Mouse (Mus musculus): ENCODE results near the gene Rad51b.

GRCm38 (mm10) chr12:79383583-79383982 is 86.5 kb downstream of the Rad51b start:
- TF ChIP-seq CTCF (IDR thresholded peaks at IDR 0.05; ENCODE audit: low read depth, low read length) (no peak), GATA1 (IDR thresholded peaks at IDR 0.05; ENCODE audit: borderline replicate concordance, low read length) (no peak), GATA2 (IDR thresholded peaks at IDR 0.05; ENCODE audit: borderline replicate concordance, low read depth, low read length) (no peak)
